Mouse (Mus musculus): ENCODE data around the gene Morn5. TPM values are rescaled to one million over a fixed set of nuclear protein-coding genes. Genes with fewer than 3 reads are reported as not detected.
A peak's percentile ranks its signal among the peaks of the same experiment; 100 is the strongest.

Morn5 gene
- polyA plus RNA-seq, 1 experiment from 2014 or later: 1.3 TPM

DNA sequence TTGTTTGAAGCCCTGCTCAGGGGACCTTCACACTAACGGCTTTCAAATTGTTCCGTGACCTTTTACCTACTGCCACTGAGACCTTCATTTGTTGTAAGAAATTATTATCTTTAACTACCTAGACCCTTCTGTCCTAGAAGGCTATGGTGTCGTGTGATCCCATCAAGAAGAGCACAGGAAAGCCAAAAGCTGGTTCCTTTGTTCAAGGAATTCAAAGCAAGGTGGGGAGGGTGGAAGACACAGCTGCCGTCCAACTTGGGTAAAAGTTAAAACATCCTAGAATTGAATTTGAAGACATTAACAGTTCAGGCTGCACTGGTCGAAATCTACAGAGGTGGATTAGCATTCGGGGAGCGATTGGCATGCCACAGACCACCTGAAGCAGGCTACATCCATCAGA, 15.3 kb upstream of the Morn5 start:
- WGBS: 80% methylated on average over 7 of the region's 7 CpGs
- Histone ChIP-seq H3K4me2 (no peak overlapping the region), H3K27ac (replicated peaks) (no peak overlapping the region), H3K4me1 (no peaks in the 10 kb centered on the region), H3K4me3 (replicated peaks) (no peak overlapping the region), H3K9me3 (replicated peaks) (no peaks in the 10 kb centered on the region), H3K27me3 (replicated peaks) (no peaks in the 10 kb centered on the region), H3K9ac (replicated peaks) (no peak overlapping the region), H3K36me3 (peaks cover 34% of the 10 kb centered on the region)
- ATAC-seq (ENCODE audit: low FRiP score): no peak

DNA sequence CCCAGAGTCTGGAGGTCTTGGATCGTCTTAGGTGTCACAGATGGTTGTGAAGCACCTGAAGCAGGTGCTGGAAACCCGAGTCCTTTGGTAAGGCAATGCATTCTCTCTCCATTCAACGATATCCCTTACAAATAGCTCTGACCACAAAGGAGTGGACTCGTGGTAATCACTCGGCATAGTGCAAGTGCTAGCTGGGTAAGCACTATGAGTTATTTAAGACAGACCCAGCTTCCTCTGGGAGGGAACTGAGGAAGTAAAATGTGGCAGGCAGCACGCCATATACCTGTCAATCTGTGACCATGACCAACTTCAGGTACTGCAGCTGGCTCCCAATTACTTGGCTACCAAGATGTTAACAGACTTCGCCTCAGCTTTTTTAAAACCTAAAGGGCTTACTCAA, 14.4 kb upstream of the Morn5 start:
- no peaks in the 10 kb centered on the region for H3K9me3 ChIP-seq (replicated peaks)
- H3K27me3 ChIP-seq (replicated peaks): no peaks in the 10 kb centered on the region
- no peak for ATAC-seq (ENCODE audit: low FRiP score)
- no peaks in the 10 kb centered on the region for H3K4me1 ChIP-seq
- H3K36me3 ChIP-seq: peaks cover 43% of the 10 kb centered on the region
- no peak overlapping the region for H3K4me3 ChIP-seq (replicated peaks)
- WGBS: 89% methylated on average over 7 of the region's 7 CpGs
- no peak overlapping the region for H3K9ac ChIP-seq (replicated peaks)
- H3K27ac ChIP-seq (replicated peaks): no peak overlapping the region
- no peak overlapping the region for H3K4me2 ChIP-seq

DNA sequence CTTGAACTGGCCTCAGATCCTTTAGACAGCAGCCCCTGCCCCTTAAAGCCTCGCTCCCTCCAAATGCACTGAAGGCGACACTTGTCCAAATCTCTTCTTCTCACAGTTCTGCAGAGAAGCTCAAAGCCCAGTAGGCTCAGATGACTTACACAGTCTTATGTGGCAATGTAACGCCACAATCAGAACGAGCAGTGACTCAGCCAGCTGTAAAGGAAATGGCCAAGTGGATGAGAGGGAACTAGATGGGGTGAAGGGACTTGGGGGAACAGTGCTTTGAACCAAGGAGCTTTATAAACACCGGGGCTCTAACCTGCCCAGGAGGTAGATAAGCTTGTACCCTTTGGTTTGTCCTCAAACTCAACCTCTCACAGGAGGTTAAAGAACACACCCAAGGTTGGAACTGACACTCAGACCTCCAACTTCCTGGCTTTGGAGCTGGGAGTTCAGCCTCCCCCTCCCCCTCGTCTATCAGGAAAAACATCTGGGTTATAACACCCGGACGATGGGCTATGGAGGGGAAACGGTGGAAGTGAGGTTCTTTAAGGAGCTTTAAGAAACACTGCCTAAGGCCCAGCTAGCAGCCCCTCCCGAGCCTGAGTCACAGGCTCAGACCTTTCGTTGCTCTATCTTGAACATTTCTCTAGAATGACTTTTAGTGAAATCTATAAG, 13.7 kb upstream of the Morn5 start:
- H3K36me3 ChIP-seq: peaks cover 44% of the 10 kb centered on the region
- no peaks in the 10 kb centered on the region for H3K9me3 ChIP-seq (replicated peaks)
- WGBS: 81% methylated on average over 11 of the region's 11 CpGs
- no peak overlapping the region for H3K27ac ChIP-seq (replicated peaks)
- H3K27me3 ChIP-seq (replicated peaks): no peaks in the 10 kb centered on the region
- no peak overlapping the region for H3K4me2 ChIP-seq
- no peak overlapping the region for H3K4me3 ChIP-seq (replicated peaks)
- H3K9ac ChIP-seq (replicated peaks): no peak overlapping the region
- no peaks in the 10 kb centered on the region for H3K4me1 ChIP-seq
- no peak for ATAC-seq (ENCODE audit: low FRiP score)

DNA sequence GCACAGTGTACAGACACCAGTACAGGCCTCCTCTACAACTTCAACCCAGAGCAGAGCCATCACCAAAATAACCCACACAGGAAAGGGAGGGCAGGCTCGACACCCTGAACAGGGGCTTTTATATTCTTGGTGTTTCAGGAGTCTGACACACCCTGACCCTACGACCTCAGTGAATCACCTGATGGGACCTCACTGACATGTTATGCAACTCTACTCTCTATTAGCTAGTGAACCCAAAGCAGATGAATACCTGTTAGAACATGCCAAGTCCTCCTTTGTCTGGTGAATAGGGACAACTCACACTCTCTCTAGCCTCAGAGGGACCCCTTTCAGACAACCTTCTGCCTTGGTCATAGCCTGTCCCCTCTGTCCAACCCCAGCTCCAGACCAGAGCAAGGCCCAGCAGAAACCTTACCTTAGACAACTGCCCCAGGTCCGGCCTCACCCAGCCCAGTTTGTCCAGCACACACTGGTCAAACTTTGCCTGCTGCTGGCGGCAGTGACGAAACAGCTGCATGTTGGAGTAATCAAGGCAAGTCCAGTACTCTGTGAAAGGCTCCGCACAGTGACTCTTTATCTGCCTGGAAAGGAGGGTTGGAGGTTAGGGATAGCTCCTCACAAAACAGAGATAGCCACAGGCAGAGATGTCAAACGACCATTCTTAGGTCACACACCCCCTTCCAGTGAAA, 9.8 kb upstream of the Morn5 start:
- Histone ChIP-seq H3K27me3 (replicated peaks) (no peaks in the 10 kb centered on the region), H3K4me2 (no peak overlapping the region), H3K4me1 (0 out of 2 replicates have a peak, but pooled peaks cover 4% of the 10 kb centered on the region), H3K9me3 (replicated peaks) (no peaks in the 10 kb centered on the region), H3K27ac (replicated peaks) (no peak overlapping the region), H3K4me3 (replicated peaks) (no peak overlapping the region), H3K9ac (replicated peaks) (no peak overlapping the region), H3K36me3 (peaks cover 56% of the 10 kb centered on the region)
- ATAC-seq (ENCODE audit: low FRiP score): no peak; the same call in 1 of the 2 replicates
- 82% methylated on average over 7 of the region's 7 CpGs for WGBS

DNA sequence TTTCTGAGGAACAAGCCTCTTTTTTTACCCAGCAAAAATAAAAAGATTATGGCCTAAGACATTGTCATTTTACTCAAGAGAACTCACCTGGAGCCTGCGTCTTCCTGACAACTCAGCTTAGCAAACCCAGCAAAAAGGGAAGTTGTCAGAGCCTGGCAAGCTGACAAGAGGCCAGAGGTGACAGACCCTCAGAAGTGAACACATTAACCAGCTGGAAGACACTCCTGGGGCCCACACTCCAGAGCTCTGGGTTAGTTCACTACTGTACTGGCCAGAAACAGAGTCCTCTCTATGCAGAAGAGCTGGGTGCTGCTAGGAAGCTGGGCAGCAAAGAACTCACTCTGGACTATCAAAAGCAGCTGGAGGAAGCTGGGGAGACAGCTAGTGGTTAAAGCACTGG, 8.4 kb upstream of the Morn5 start:
- H3K4me2 ChIP-seq: no peak overlapping the region
- 100% methylated on average over 1 of the region's 1 CpGs for WGBS
- H3K36me3 ChIP-seq: peaks cover 47% of the 10 kb centered on the region
- H3K9ac ChIP-seq (replicated peaks): no peak overlapping the region
- H3K4me3 ChIP-seq (replicated peaks): no peak overlapping the region
- H3K27me3 ChIP-seq (replicated peaks): no peaks in the 10 kb centered on the region
- no peak for ATAC-seq (ENCODE audit: low FRiP score)
- H3K27ac ChIP-seq (replicated peaks): no peak overlapping the region
- no peaks in the 10 kb centered on the region for H3K9me3 ChIP-seq (replicated peaks)
- 0 out of 2 replicates have a peak, but pooled peaks cover 8% of the 10 kb centered on the region for H3K4me1 ChIP-seq

DNA sequence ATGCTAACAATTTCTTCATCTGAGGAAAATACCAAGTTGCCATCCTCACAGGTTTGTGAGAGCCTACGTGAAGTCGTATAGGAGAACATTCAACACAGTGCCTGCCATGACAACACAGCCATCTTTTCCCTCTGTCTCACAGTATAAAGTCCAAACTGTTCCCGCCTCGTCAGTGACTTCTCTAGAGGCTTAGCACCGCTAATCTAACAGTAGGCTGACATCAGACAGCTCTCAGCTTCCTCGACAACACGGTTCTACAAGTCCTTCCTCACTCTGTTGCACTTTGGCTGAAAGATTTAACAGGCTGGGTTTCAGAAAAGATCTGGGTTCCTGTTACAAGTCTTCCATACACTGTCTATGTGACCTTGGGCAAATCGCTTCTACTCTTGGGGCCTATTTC, 1.1 kb upstream of the Morn5 start:
- Histone ChIP-seq H3K9ac (replicated peaks) (peak overlapping the region; percentile 89), H3K36me3 (peaks cover 9% of the 10 kb centered on the region), H3K9me3 (replicated peaks) (no peaks in the 10 kb centered on the region), H3K4me2 (peak overlapping the region; percentile 75), H3K4me3 (replicated peaks) (peak overlapping the region; percentile 67), H3K27ac (replicated peaks) (no peak overlapping the region), H3K4me1 (peaks cover 32% of the 10 kb centered on the region), H3K27me3 (replicated peaks) (no peaks in the 10 kb centered on the region)
- 85% methylated on average over 8 of the region's 8 CpGs for WGBS
- no peak for ATAC-seq (ENCODE audit: low FRiP score)

DNA sequence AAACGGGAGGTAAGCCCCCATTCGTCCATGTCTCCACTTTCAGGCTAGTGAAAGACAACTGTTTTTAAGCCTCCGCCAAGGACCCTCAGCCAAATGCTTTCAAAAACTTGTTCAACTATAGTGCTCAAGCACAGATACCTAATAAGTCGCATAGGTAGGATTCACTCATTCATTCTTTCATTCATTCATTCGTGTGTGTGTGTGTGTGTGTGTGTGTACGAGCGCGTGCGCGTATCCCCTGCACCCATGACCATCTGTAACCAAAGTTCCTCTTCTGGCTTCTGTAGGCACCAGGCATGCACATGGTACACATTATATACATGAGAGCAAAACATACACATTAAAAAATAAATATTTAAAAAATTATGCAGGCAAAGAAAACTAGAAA, 303 bp downstream of the Morn5 start:
- H3K9ac ChIP-seq (replicated peaks): no peak overlapping the region

DNA sequence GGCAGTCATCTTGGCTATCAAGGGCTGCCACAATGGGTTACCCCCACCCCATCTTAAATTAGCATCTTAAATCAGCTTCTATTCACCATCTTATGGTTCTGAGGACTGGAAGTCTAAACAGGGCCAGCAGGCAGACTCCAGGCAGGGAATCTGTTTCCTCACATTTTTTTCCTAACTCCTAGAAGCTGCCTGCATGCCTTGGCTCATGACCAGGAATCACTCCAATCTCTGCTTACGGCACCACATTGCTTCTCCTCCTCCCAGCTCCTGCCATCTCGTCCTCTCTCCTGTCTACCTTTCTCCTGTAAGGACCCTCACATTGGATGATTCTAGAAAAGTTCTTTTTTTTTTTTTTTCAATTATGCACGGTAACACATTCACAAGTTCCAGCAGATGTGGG, 4.0 kb downstream of the Morn5 start:
- no peak overlapping the region for H3K4me3 ChIP-seq (replicated peaks)
- no peak overlapping the region for H3K9ac ChIP-seq (replicated peaks)
- H3K4me1 ChIP-seq: peaks cover 8% of the 10 kb centered on the region
- no peaks in the 10 kb centered on the region for H3K36me3 ChIP-seq
- WGBS: 67% methylated on average over 3 of the region's 3 CpGs
- no peaks in the 10 kb centered on the region for H3K27me3 ChIP-seq (replicated peaks)
- no peak for ATAC-seq (ENCODE audit: low FRiP score)
- no peaks in the 10 kb centered on the region for H3K9me3 ChIP-seq (replicated peaks)
- H3K4me2 ChIP-seq: no peak overlapping the region
- H3K27ac ChIP-seq (replicated peaks): no peak overlapping the region

More for the DNA sequence above, 303 bp downstream of the Morn5 start:
- no peaks in the 10 kb centered on the region; the same call in 1 of the 2 replicates for H3K36me3 ChIP-seq
- 45% methylated on average over 10 of the region's 10 CpGs for WGBS
- H3K4me3 ChIP-seq (replicated peaks): peak overlapping the region; percentile 67
- H3K27me3 ChIP-seq (replicated peaks): no peaks in the 10 kb centered on the region
- ATAC-seq (ENCODE audit: low FRiP score): peak; percentile 40
- no peak overlapping the region for H3K27ac ChIP-seq (replicated peaks)
- peak overlapping the region; percentile 75 for H3K4me2 ChIP-seq
- H3K4me1 ChIP-seq: peaks cover 32% of the 10 kb centered on the region
- no peaks in the 10 kb centered on the region for H3K9me3 ChIP-seq (replicated peaks)

DNA sequence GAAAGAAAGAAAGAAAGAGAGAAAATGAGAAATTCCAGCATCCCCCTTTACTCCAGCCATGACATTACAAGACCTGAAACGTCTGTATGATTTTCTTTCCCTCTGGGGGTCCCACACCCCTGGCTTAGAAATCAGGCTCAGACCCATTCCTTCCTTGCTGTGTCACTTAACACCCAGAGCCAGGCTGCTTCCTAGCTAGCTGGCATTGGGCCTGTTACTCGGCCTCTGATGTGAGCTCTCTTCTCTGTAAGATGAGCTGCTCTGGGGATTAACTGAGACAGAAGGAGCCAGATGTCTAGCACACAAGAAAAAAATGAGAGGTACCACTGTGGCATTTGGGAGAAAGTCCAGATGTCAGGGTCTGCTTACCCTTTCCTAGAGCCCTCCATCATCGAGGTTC, 7.0 kb downstream of the Morn5 start:
- no peak overlapping the region for H3K4me2 ChIP-seq
- H3K4me1 ChIP-seq: no peaks in the 10 kb centered on the region
- no peaks in the 10 kb centered on the region for H3K27me3 ChIP-seq (replicated peaks)
- H3K27ac ChIP-seq (replicated peaks): no peak overlapping the region
- no peak overlapping the region for H3K9ac ChIP-seq (replicated peaks)
- WGBS: 59% methylated on average over 3 of the region's 3 CpGs
- ATAC-seq (ENCODE audit: low FRiP score): no peak
- H3K4me3 ChIP-seq (replicated peaks): no peak overlapping the region
- H3K36me3 ChIP-seq: no peaks in the 10 kb centered on the region
- no peaks in the 10 kb centered on the region for H3K9me3 ChIP-seq (replicated peaks)

DNA sequence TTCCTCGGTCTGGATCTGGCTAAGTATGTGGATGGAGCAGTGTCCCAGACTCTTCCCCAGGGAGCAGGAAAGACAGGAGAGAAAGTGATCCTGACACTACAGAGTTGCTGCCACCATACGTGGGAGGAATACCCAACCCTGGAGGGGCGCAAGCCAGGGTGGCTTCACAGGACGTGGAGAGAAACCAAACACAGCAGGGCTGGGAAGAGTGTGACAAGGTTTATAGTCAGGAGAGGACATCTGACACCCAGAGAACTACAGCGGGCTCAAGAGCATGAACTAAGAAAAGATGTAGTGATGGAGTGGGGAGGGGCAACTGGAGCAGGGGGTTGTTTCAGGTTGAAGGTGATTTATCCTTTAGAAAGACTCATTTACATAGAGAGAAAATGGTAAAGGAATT, 12.2 kb downstream of the Morn5 start:
- Histone ChIP-seq H3K27me3 (replicated peaks) (no peaks in the 10 kb centered on the region), H3K4me3 (replicated peaks) (no peak overlapping the region), H3K36me3 (no peaks in the 10 kb centered on the region), H3K9ac (replicated peaks) (no peak overlapping the region), H3K9me3 (replicated peaks) (no peaks in the 10 kb centered on the region), H3K4me2 (no peak overlapping the region), H3K27ac (replicated peaks) (no peak overlapping the region), H3K4me1 (no peaks in the 10 kb centered on the region)
- 62% methylated on average over 5 of the region's 5 CpGs for WGBS
- ATAC-seq (ENCODE audit: low FRiP score): no peak

DNA sequence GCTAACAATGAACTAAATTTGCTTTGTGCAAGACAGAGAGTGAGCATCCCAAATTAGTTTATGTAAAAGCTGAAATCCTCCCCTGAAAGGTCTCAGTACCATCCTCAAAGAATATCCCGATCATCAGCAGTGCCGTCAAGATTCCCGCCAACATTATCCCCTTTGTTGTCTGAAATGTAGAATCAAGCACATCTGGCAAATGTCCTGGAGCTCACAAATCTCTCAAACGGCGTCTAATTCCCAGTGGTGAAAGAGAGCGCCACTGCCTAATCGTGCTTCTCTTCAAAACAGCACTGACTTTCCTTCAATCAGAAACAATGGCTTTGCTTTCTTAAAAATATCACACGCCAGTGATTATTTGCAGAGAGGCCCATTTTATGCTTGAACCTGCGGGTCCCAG, 17.9 kb downstream of the Morn5 start:
- WGBS: 23% methylated on average over 9 of the region's 9 CpGs
- Histone ChIP-seq H3K4me2 (no peak overlapping the region), H3K4me1 (no peaks in the 10 kb centered on the region), H3K27ac (replicated peaks) (no peak overlapping the region), H3K9me3 (replicated peaks) (no peaks in the 10 kb centered on the region), H3K4me3 (replicated peaks) (no peak overlapping the region), H3K36me3 (no peaks in the 10 kb centered on the region), H3K27me3 (replicated peaks) (0 out of 2 replicates have a peak, but pooled peaks cover 3% of the 10 kb centered on the region), H3K9ac (replicated peaks) (no peak overlapping the region)
- no peak for ATAC-seq (ENCODE audit: low FRiP score)

DNA sequence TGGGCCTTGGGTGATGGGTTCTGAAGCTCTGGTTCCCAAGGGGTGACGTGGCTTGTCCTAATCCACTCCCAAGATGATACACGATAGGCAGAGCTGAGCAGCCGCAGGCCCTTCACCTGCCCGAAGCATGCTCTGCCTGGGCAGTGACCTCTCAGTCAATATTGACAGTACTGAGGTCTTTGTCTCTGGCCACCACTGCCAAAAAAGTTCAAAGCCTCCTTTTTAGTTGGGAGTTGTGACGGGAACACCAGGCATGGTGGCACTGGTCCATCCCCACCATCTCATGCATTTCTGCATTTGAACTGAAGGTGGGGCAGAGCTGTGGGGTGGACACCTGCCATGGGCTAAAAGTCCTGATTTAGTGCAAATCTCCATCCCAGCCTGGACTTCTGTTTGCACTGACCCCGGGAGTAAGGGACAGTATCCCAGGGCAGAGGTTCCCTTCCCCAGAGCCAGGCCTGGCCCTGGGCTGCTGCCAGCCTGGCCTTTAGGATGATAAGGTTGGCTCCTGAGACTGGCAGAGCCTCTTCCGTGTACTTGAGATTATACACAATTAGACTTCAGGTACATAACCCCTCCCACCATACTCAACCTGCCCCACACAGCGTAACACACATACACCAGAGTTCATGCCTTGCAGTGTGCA, 22.5 kb downstream of the Morn5 start:
- H3K27ac ChIP-seq (replicated peaks): no peak overlapping the region
- ATAC-seq (ENCODE audit: low FRiP score): no peak
- 0 out of 2 replicates have a peak, but pooled peaks cover 3% of the 10 kb centered on the region for H3K27me3 ChIP-seq (replicated peaks)
- H3K4me3 ChIP-seq (replicated peaks): no peak overlapping the region
- no peak overlapping the region for H3K9ac ChIP-seq (replicated peaks)
- no peak overlapping the region for H3K4me2 ChIP-seq
- no peaks in the 10 kb centered on the region for H3K36me3 ChIP-seq
- 80% methylated on average over 8 of the region's 8 CpGs for WGBS
- H3K9me3 ChIP-seq (replicated peaks): no peaks in the 10 kb centered on the region
- H3K4me1 ChIP-seq: peaks cover under 1% of the 10 kb centered on the region; the same call in 1 of the 2 replicates

All from neural tube, embryonic 15.5 days (tissue).